Mouse (Mus musculus) limb, embryonic 11.5 days (tissue): ENCODE results near the gene Kcne3. TPM values are rescaled to one million over a fixed set of nuclear protein-coding genes. Genes with fewer than 3 reads are reported as not detected.

Source experiments
- ATAC-seq: fragments of 200-750 bp; cut with Nextera tagmentation; 2 replicates; pipeline ENCODE4 v1.8.0; 2017; ENCODE audit warnings: low read depth; ENCODE audit not compliant: insufficient number of reproducible peaks, low FRiP score, low TSS enrichment
- DNase-seq: peaks from one replicate; pipeline ENCODE4 v3.0.0-alpha.2; 2015; ENCODE audit warnings: low spot score
- H3K27ac ChIP-seq: fragments of 300-500 bp; sonication (generic); replicated peaks from 2 replicates; pipeline ENCODE4 v1.5.1; 2014; ENCODE audit warnings: low read depth, mild to moderate bottlenecking, low read length
- H3K27me3 ChIP-seq: fragments of 300-500 bp; sonication (generic); 2 replicates; pipeline ENCODE4 v1.6.1; 2014; ENCODE audit warnings: mild to moderate bottlenecking, low read length, mixed read lengths; ENCODE audit not compliant: control insufficient read depth, insufficient read depth
- H3K36me3 ChIP-seq: fragments of 300-500 bp; sonication (generic); 2 replicates; pipeline ENCODE4 v1.6.1; 2014; ENCODE audit warnings: mild to moderate bottlenecking, low read length, moderate library complexity, mixed read lengths; ENCODE audit not compliant: control insufficient read depth, insufficient read depth
- H3K4me1 ChIP-seq: fragments of 300-500 bp; sonication (generic); 2 replicates; pipeline ENCODE4 v1.6.1; 2014; ENCODE audit warnings: low read length, mixed read lengths; ENCODE audit not compliant: control insufficient read depth, insufficient read depth
- H3K4me2 ChIP-seq: fragments of 300-500 bp; sonication (generic); 2 replicates; pipeline ENCODE4 v1.6.1; 2014; ENCODE audit warnings: low read depth, mild to moderate bottlenecking, moderate library complexity; ENCODE audit not compliant: severe bottlenecking
- H3K4me3 ChIP-seq: fragments of 300-500 bp; sonication (generic); 2 replicates; pipeline ENCODE4 v1.5.1; 2014; ENCODE audit warnings: low read depth, low read length
- H3K9ac ChIP-seq: fragments of 300-500 bp; sonication (generic); 2 replicates; pipeline ENCODE4 v1.6.1; 2014; ENCODE audit warnings: mild to moderate bottlenecking, low read length
- H3K9me3 ChIP-seq: fragments of 300-500 bp; sonication (generic); 2 replicates; pipeline ENCODE4 v1.6.1; 2016; ENCODE audit warnings: low read length; ENCODE audit not compliant: control insufficient read depth
- WGBS: fragments of 180-500 bp; shearing (Covaris S2); extraction: QIAGEN DNeasy Blood & Tissue Kit; methylation state at CpG from one replicate; pipeline ENCODE4 v1.1.7; 2014; 5-methylcytosine and 5-hydroxymethylcytosine counted together
- polyA plus RNA-seq: library from polyadenylated mRNA; unstranded; fragments of >200 nt; fragmentation: Nextera tagmentation; extraction: Ambion mirVana; gene quantifications from 2 replicates; pipeline ENCODE4 v1.2.1, GENCODE M21; 2014

The Kcne3 gene
- polyA plus RNA-seq, 1 experiment from 2014 or later = 16.5 TPM

DNA sequence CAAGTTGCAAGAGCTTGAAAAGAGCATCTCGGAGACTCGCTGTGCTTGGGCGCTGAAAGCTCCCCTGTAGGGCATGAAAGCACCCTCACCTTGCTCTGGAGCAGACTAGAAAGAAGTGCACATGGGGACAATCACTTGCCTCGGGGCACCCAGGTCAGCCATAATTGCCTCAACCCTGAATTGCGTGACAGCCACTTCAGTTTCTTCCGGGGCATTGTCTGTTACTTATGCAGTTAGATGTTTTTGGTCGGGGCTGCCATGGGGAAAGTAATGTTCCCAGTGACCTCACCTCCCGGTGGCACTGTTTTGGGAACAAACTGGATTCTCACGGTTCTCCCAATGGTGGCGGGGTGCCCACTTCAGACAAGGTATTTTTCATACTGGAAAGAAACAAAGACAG is 26.2 kb upstream of the Kcne3 start:
- no peaks in the 10 kb centered on the region for H3K27me3 ChIP-seq
- no peaks in the 10 kb centered on the region for H3K4me1 ChIP-seq
- WGBS = 67% methylated on average over 10 of the region's 10 CpGs
- no peak overlapping the region for H3K27ac ChIP-seq
- no peak overlapping the region for H3K9ac ChIP-seq
- DNase-seq (no peak), ATAC-seq (no peak)
- H3K4me2 ChIP-seq = no peak overlapping the region
- no peaks in the 10 kb centered on the region for H3K9me3 ChIP-seq
- no peaks in the 10 kb centered on the region for H3K36me3 ChIP-seq
- no peak overlapping the region for H3K4me3 ChIP-seq

DNA sequence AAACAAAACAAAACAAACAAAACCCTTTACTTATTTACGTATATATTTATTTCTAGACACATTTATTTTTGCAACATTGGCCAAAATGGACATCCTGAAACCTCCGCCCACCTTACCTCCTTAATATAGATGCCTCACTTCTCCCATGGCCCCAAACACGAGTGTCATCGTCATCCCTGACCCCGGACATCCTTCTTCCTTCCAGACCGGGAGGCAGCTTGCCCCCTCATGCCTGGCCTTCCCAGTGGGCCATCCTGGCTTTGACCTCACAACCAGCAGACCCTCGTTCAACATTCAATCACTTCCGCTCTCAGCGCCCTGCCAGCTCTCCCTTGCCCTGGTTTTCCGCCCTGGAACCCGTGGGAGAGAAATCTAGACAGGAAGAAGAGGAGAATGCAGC is 25.7 kb upstream of the Kcne3 start:
- Histone ChIP-seq H3K4me3 (no peak overlapping the region), H3K9me3 (no peaks in the 10 kb centered on the region), H3K27ac (no peak overlapping the region), H3K4me2 (no peak overlapping the region), H3K9ac (no peak overlapping the region), H3K4me1 (no peaks in the 10 kb centered on the region), H3K27me3 (no peaks in the 10 kb centered on the region), H3K36me3 (no peaks in the 10 kb centered on the region)
- ATAC-seq = no peak
- no peak for DNase-seq
- WGBS = 87% methylated on average over 11 of the region's 11 CpGs

DNA sequence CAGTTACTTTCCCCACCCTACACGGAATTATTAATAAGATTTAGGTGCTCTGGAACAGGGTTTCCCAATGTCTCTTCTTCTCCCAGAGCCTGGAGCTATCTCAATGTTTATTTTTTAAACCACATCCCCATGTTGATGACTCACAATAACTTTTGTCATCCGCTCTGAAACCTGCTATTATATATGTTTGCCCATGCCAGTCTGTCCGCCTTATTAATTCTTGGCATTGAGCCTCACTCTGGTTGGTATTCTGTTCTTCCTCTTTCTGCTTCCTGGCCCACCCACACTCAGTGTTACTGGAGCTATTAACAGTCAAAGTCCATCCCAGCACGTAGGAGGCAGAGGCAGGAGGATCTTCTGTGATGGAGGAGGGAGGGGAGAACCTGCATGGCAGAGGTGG is 18.6 kb upstream of the Kcne3 start:
- no peaks in the 10 kb centered on the region for H3K36me3 ChIP-seq
- no peaks in the 10 kb centered on the region for H3K27me3 ChIP-seq
- no peaks in the 10 kb centered on the region for H3K9me3 ChIP-seq
- H3K4me2 ChIP-seq = no peak overlapping the region
- H3K9ac ChIP-seq = no peak overlapping the region
- H3K27ac ChIP-seq = no peak overlapping the region
- DNase-seq (no peak), ATAC-seq (no peak)
- no peaks in the 10 kb centered on the region for H3K4me1 ChIP-seq
- H3K4me3 ChIP-seq = no peak overlapping the region
- WGBS = 81% methylated on average over 4 of the region's 4 CpGs

DNA sequence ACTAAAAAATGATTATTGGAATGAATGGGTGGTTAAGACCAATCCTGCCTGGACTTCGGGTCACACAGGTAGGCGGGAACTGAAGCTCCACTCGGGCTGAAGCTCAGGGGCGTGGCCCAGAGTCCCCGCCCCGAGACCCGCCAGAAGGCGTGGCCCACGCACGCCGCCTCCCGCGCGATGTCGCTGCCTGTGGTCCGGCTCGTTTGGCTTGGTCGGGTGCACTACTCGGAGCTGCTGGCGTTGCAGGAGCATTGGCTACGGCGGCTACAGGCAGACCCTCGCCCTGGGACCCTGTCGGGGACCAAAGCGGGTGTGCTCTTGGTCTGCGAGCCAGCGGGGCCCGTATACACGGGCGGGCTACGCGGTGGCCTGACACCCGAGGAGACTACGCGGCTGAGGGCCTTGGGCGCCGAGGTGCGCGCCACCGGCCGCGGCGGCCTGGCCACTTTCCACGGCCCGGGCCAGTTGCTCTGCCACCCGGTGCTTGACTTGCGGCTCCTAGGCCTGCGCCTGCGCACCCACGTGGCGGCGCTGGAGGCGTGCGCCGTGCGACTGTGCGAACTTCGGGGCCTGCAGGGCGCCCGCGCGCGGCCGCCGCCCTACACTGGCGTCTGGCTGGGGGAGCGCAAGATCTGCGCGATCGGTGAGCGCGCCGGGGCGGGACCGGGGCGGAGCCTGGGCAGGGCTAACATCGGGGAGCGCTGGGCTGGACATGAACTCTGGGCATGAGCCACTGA is 17.0 kb upstream of the Kcne3 start, which contains the start of gene Lipt2:
Gene Lipt2, plus strand, starts transcription at position 173 of the 737 bp plus-strand sequence.
- Histone ChIP-seq H3K36me3 (no peaks in the 10 kb centered on the region), H3K4me1 (no peaks in the 10 kb centered on the region), H3K9ac (peak within 1 kb of the TSS; percentile 93), H3K27ac (peak within 1 kb of the TSS; percentile 95), H3K4me2 (peak within 1 kb of the TSS; percentile 84), H3K4me3 (peak within 1 kb of the TSS; percentile 77), H3K9me3 (no peaks in the 10 kb centered on the region), H3K27me3 (no peaks in the 10 kb centered on the region)
- WGBS = under 1% methylated on average over 73 of the region's 78 CpGs
- DNase-seq (peak; percentile 88), ATAC-seq (peak; percentile 95)

DNA sequence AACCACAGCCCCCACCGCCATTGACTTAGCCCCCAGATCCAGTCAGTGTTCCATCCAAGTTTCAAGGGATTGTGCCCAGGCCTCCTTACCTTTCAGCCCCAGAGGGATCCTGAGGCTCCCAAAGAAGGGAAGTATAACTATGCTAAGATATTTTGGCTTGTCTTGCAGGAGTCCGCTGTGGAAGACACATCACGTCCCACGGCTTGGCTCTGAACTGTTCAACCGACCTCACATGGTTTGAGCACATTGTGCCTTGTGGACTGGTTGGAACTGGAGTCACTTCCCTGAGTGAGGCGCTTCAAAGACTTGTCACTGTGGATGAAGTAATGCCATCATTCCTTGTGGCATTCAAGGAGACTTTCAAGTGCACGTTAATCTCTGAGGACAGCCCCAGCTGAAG is 16.3 kb upstream of the Kcne3 start:
- H3K9me3 ChIP-seq = no peaks in the 10 kb centered on the region
- 72% methylated on average over 7 of the region's 7 CpGs for WGBS
- no peaks in the 10 kb centered on the region for H3K4me1 ChIP-seq
- peak overlapping the region; percentile 95 for H3K27ac ChIP-seq
- peak overlapping the region; percentile 77 for H3K4me3 ChIP-seq
- DNase-seq = no peak
- no peaks in the 10 kb centered on the region for H3K27me3 ChIP-seq
- peak; percentile 14; the same call in 1 of the 2 replicates for ATAC-seq
- peak overlapping the region; percentile 93 for H3K9ac ChIP-seq
- no peaks in the 10 kb centered on the region for H3K36me3 ChIP-seq
- H3K4me2 ChIP-seq = peak overlapping the region; percentile 84

DNA sequence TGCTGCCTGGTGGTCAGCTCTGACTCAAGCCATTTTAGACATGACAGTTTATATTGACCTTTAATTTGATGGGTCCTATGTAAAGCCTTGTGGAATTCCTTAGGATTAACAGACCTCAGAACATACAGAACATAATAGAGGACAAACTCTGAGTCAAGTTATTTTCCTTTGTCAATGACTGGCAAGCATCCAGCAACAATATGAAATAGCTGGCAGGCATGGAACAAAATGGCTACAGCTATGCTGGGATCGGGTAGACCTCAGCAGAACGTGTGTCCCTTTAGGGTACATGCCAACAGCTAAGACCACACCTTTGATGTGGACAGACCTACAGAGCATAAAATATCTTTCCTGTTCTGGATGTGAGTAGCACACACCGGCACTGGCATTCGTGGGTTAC is 12.8 kb upstream of the Kcne3 start:
- H3K9me3 ChIP-seq = no peaks in the 10 kb centered on the region
- H3K4me1 ChIP-seq = no peaks in the 10 kb centered on the region
- DNase-seq (no peak), ATAC-seq (no peak)
- no peak overlapping the region for H3K9ac ChIP-seq
- no peaks in the 10 kb centered on the region for H3K36me3 ChIP-seq
- no peaks in the 10 kb centered on the region for H3K27me3 ChIP-seq
- WGBS = 84% methylated on average over 4 of the region's 4 CpGs
- H3K4me3 ChIP-seq = no peak overlapping the region
- no peak overlapping the region for H3K4me2 ChIP-seq
- H3K27ac ChIP-seq = no peak overlapping the region

DNA sequence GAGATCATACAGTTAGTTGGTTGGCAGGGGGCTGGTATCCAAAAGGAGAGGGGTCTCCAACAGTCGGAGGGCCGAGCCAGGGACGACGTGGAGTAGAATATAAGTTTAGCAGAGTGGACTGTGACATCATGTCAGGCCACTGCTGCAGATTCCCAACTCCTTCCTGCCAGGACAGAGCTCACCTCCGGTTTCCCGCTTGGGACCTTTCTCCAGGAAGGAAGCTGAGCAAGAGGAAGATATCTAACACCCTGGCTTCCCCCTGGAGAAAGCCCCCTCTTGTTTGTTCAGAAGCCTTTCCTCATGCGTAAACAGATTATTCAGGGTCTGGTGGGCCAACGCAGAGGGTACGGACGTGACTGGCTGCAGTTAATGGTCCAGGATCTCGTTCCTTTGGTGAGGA is 7.6 kb upstream of the Kcne3 start:
- DNase-seq (no peak), ATAC-seq (no peak)
- Histone ChIP-seq H3K9ac (no peak overlapping the region), H3K4me2 (no peak overlapping the region), H3K4me1 (no peaks in the 10 kb centered on the region), H3K4me3 (no peak overlapping the region), H3K27ac (no peak overlapping the region), H3K36me3 (no peaks in the 10 kb centered on the region), H3K9me3 (no peaks in the 10 kb centered on the region), H3K27me3 (no peaks in the 10 kb centered on the region)
- WGBS = 75% methylated on average over 11 of the region's 11 CpGs

DNA sequence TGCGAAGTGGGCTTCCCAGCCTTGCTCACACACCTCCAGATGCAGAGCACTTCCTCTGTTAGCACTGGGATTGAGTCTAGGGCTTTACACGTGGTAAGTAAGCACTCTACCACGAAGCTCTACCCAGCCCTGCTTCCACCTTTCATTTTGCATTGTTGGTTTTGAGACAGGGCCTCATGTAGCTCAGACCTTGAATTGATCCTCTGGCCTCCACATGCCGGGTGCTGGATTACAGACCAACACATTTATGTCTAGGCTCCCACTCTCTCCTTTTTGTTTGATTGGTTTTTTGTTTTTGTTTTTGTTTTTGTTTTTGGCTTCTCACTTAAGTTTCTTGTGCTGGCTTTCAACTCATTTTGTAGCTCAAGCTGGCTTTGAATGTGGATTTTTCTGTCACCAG is 5.5 kb upstream of the Kcne3 start:
- H3K27me3 ChIP-seq = no peaks in the 10 kb centered on the region
- no peak overlapping the region for H3K4me3 ChIP-seq
- H3K4me1 ChIP-seq = no peaks in the 10 kb centered on the region
- DNase-seq (no peak), ATAC-seq (no peak)
- H3K9me3 ChIP-seq = no peaks in the 10 kb centered on the region
- H3K9ac ChIP-seq = no peak overlapping the region
- WGBS = 71% methylated on average over 4 of the region's 4 CpGs
- no peak overlapping the region for H3K4me2 ChIP-seq
- H3K36me3 ChIP-seq = no peaks in the 10 kb centered on the region
- H3K27ac ChIP-seq = no peak overlapping the region
